Comparison of ENCODE assay signal across 14 mouse cellular contexts in genomic region chr6:82609339-82609926, GRCm38 (mm10).
DNase-seq lines count a peak whose midpoint lies in the region; ATAC-seq lines count a peak whose summit lies in the region.
"Had no signal": no experiment of that assay in that cellular context is flagged by ENCODE, and none has a peak within 500 bp of the region (broad histone marks: within the 10 kb centered on the region; RNA-seq: fewer than 3 reads in every experiment).

No protein-coding gene starts in this region.

- no peak overlapping the region for H3K4me3 ChIP-seq in forebrain, embryonic 12.5 days (replicated peaks)
- H3K4me3 ChIP-seq in forebrain, embryonic 15.5 days: no peak overlapping the region
- H3K4me3 ChIP-seq in midbrain, embryonic 15.5 days: no peak overlapping the region
- H3K4me3 ChIP-seq in liver, embryonic 12.5 days: no peak overlapping the region
- H3K4me3 ChIP-seq: heart, embryonic 10.5 days; kidney, embryonic 15.5 days had no signal

- DNase-seq in left cerebral cortex, postnatal 14 days (ENCODE audit: low spot score in 2 of 2): peak; percentile 36 to 52
- DNase-seq in left cerebral cortex, postnatal 4 days: no peak
- no peak for DNase-seq in thymus, postnatal 25 days
- DNase-seq: cerebellum, postnatal 14 days; gastrocnemius, postnatal 10 days; heart, postnatal 4 days; liver, postnatal 0 days; thymus, postnatal 4 days had no signal

- ATAC-seq in forebrain, embryonic 12.5 days (ENCODE audit: low FRiP score): peak; percentile 62
- peak; percentile 87 for ATAC-seq in forebrain, embryonic 15.5 days (replicated peaks)
- ATAC-seq in midbrain, embryonic 15.5 days (replicated peaks): peak; percentile 94
- ATAC-seq in liver, embryonic 12.5 days: no peak
- ATAC-seq: liver, postnatal 0 days had no signal

- no peaks in the 10 kb centered on the region for H3K36me3 ChIP-seq in forebrain, embryonic 12.5 days (replicated peaks)
- H3K36me3 ChIP-seq in forebrain, embryonic 15.5 days: no peaks in the 10 kb centered on the region
- H3K36me3 ChIP-seq in midbrain, embryonic 15.5 days (replicated peaks): no peaks in the 10 kb centered on the region
- H3K36me3 ChIP-seq in liver, embryonic 12.5 days: no peaks in the 10 kb centered on the region
- H3K36me3 ChIP-seq: heart, embryonic 10.5 days; kidney, embryonic 15.5 days had no signal

- 0 out of 2 replicates have a peak, but pooled peaks cover 8% of the 10 kb centered on the region for H3K4me1 ChIP-seq in forebrain, embryonic 12.5 days
- peaks cover 16% of the 10 kb centered on the region for H3K4me1 ChIP-seq in forebrain, embryonic 15.5 days
- peaks cover 15% of the 10 kb centered on the region; the same call in 1 of the 2 replicates for H3K4me1 ChIP-seq in midbrain, embryonic 15.5 days
- no peaks in the 10 kb centered on the region for H3K4me1 ChIP-seq in liver, embryonic 12.5 days
- H3K4me1 ChIP-seq: heart, embryonic 10.5 days; kidney, embryonic 15.5 days had no signal

- no peak overlapping the region for H3K4me2 ChIP-seq in forebrain, embryonic 12.5 days
- H3K4me2 ChIP-seq in forebrain, embryonic 15.5 days (replicated peaks): no peak overlapping the region
- peak overlapping the region; percentile 25 for H3K4me2 ChIP-seq in midbrain, embryonic 15.5 days
- no peak overlapping the region for H3K4me2 ChIP-seq in liver, embryonic 12.5 days
- H3K4me2 ChIP-seq: kidney, embryonic 15.5 days had no signal

- 49% methylated on average over 7 of the region's 7 CpGs for WGBS in forebrain, embryonic 12.5 days
- WGBS in forebrain, embryonic 15.5 days: 31% methylated on average over 7 of the region's 7 CpGs
- 28% methylated on average over 7 of the region's 7 CpGs for WGBS in midbrain, embryonic 15.5 days
- 62% methylated on average over 7 of the region's 7 CpGs for WGBS in liver, embryonic 12.5 days (ENCODE audit: insufficient replicate concordance)

- H3K27me3 ChIP-seq in forebrain, embryonic 12.5 days: peaks cover 6% of the 10 kb centered on the region; the same call in 1 of the 2 replicates
- H3K27me3 ChIP-seq in forebrain, embryonic 15.5 days: no peaks in the 10 kb centered on the region
- no peaks in the 10 kb centered on the region for H3K27me3 ChIP-seq in midbrain, embryonic 15.5 days (replicated peaks)
- no peaks in the 10 kb centered on the region for H3K27me3 ChIP-seq in liver, embryonic 12.5 days (replicated peaks)
- H3K27me3 ChIP-seq: kidney, embryonic 15.5 days had no signal

- no peaks in the 10 kb centered on the region for H3K9me3 ChIP-seq in forebrain, embryonic 12.5 days
- H3K9me3 ChIP-seq in forebrain, embryonic 15.5 days: no peaks in the 10 kb centered on the region
- H3K9me3 ChIP-seq in midbrain, embryonic 15.5 days: no peaks in the 10 kb centered on the region
- H3K9me3 ChIP-seq in liver, embryonic 12.5 days (replicated peaks): no peaks in the 10 kb centered on the region
- H3K9me3 ChIP-seq: heart, embryonic 10.5 days; kidney, embryonic 15.5 days had no signal

- H3K27ac ChIP-seq in forebrain, embryonic 12.5 days: no peak overlapping the region
- H3K27ac ChIP-seq in forebrain, embryonic 15.5 days (replicated peaks): no peak overlapping the region; the same call in 1 of the 2 replicates
- peak overlapping the region; percentile 69 for H3K27ac ChIP-seq in midbrain, embryonic 15.5 days
- no peak overlapping the region for H3K27ac ChIP-seq in liver, embryonic 12.5 days
- H3K27ac ChIP-seq: heart, embryonic 10.5 days; kidney, embryonic 15.5 days had no signal

- intact Hi-C loops in left cerebral cortex, postnatal 14 days (cut with DNase I): loop anchor here (5.0 to 10.0 kb wide), 2 partner anchors 95 to 312 kb away; partner anchors contain the start of gene Pole4
- intact Hi-C loops in left cerebral cortex, postnatal 4 days (cut with DNase I): no loop called here

- no peak overlapping the region for H3K9ac ChIP-seq in forebrain, embryonic 12.5 days
- H3K9ac ChIP-seq in forebrain, embryonic 15.5 days (replicated peaks): no peak overlapping the region
- no peak overlapping the region for H3K9ac ChIP-seq in midbrain, embryonic 15.5 days
- no peak overlapping the region for H3K9ac ChIP-seq in liver, embryonic 12.5 days
- H3K9ac ChIP-seq: kidney, embryonic 15.5 days; liver, postnatal 0 days had no signal

Comparison
In these comparisons a context has a peak if more than half of its experiments do, and no peak if none do; other contexts are left out.
1. DNase-seq: peak in left cerebral cortex, postnatal 14 days (2 of 2); none in left cerebral cortex, postnatal 4 days (single experiment) and thymus, postnatal 25 days (single experiment).